In the genomic region with DNA sequence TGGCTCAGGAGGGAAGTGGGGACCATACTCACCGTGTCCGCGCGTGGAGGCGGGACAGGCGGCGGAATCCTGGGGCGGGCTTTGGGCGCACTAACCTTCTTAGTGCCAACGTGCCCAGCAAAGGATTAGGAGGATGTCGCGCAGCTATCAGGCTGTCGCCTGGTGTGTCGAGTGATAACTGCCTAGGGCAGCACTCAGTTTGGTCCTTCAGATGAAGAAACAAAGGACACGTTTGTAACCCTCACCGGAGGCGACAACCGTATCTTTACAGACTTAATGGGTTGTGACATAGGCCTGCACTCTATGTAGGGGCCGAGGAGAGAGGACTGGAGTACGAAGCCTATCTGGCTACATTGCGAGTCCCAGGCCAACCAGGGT, we compare ENCODE assay signal across 8 mouse cellular contexts. TPM values are rescaled to one million over a fixed set of nuclear protein-coding genes. Genes with fewer than 3 reads are reported as not detected.
DNase-seq lines count a peak whose midpoint lies in the region; ATAC-seq and TF ChIP-seq lines count a peak whose summit lies in the region.

No protein-coding gene starts in this region.

- no peaks in the 10 kb centered on the region for H3K4me1 ChIP-seq in kidney, adult 2 months (ENCODE audit: control insufficient read depth, insufficient read depth, low read length)
- peaks cover 35% of the 10 kb centered on the region for H3K4me1 ChIP-seq in bone marrow macrophage, adult 2 months (ENCODE audit: control insufficient read depth, insufficient read depth, low read length)
- peaks cover 14% of the 10 kb centered on the region; the same call in 1 of the 2 replicates for H3K4me1 ChIP-seq in hindbrain, embryonic 13.5 days (replicated peaks)
- H3K4me1 ChIP-seq in midbrain, embryonic 11.5 days (ENCODE audit: control insufficient read depth, insufficient read depth, low read length): no peaks in the 10 kb centered on the region

- ATAC-seq in hindbrain, embryonic 13.5 days (ENCODE audit: low FRiP score): peak; percentile 79; the same call in 1 of the 2 replicates
- peak; percentile 65 for ATAC-seq in midbrain, embryonic 11.5 days (ENCODE audit: low FRiP score)

- 4% methylated on average over 21 of the region's 21 CpGs for WGBS in kidney, adult 2 months
- WGBS in hindbrain, embryonic 13.5 days: 4% methylated on average over 21 of the region's 21 CpGs
- 3% methylated on average over 21 of the region's 21 CpGs for WGBS in midbrain, embryonic 11.5 days

- peak overlapping the region; percentile 75 for H3K9ac ChIP-seq in hindbrain, embryonic 13.5 days
- H3K9ac ChIP-seq in midbrain, embryonic 11.5 days (ENCODE audit: low read length): peak overlapping the region; percentile 70

- H3K9me3 ChIP-seq in hindbrain, embryonic 13.5 days: no peaks in the 10 kb centered on the region
- H3K9me3 ChIP-seq in midbrain, embryonic 11.5 days (ENCODE audit: control insufficient read depth, low read length): no peaks in the 10 kb centered on the region

- no peak for TF ChIP-seq CTCF in kidney, adult 2 months (conservative IDR thresholded peaks at IDR 0.05; ENCODE audit: insufficient read depth, insufficient read length, low read depth, low read length)
- no peak for TF ChIP-seq CTCF in bone marrow macrophage, adult 2 months (IDR thresholded peaks at IDR 0.05; ENCODE audit: low read depth, low read length)

- DNase-seq in kidney, adult 2 months: no peak
- no peak for DNase-seq in kidney, adult 9 months
- no peak for DNase-seq in midbrain, embryonic 11.5 days (ENCODE audit: low spot score, missing footprints)
- DNase-seq in layer of hippocampus, adult 9-11 months: no peak
- DNase-seq in spleen, adult 18-20 months: no peak
- DNase-seq in embryo, embryonic 10.5 days (ENCODE audit: low spot score): no peak

- TF ChIP-seq POLR2A in kidney, adult 2 months (IDR thresholded peaks at IDR 0.05; ENCODE audit: low read depth, low read length): no peak
- no peak for TF ChIP-seq POLR2A in bone marrow macrophage, adult 2 months (IDR thresholded peaks at IDR 0.05; ENCODE audit: borderline replicate concordance, low read depth, low read length)

- no peaks in the 10 kb centered on the region for H3K36me3 ChIP-seq in kidney, adult 2 months (ENCODE audit: control insufficient read depth, insufficient read depth, low read length)
- H3K36me3 ChIP-seq in hindbrain, embryonic 13.5 days: no peaks in the 10 kb centered on the region
- no peaks in the 10 kb centered on the region for H3K36me3 ChIP-seq in midbrain, embryonic 11.5 days (ENCODE audit: control insufficient read depth, insufficient read depth, low read length)

- H3K27ac ChIP-seq in kidney, adult 2 months (ENCODE audit: insufficient read depth, low read depth, low read length): no peak overlapping the region
- no peak overlapping the region for H3K27ac ChIP-seq in bone marrow macrophage, adult 2 months (ENCODE audit: insufficient read depth, low read depth, low read length)
- H3K27ac ChIP-seq in hindbrain, embryonic 13.5 days: 0 out of 2 replicates have a peak overlapping the region, but pooled peaks have one; percentile 30
- no peak overlapping the region for H3K27ac ChIP-seq in midbrain, embryonic 11.5 days (ENCODE audit: low read depth, low read length)

- no peaks in the 10 kb centered on the region for H3K27me3 ChIP-seq in kidney, adult 2 months (replicated peaks; ENCODE audit: control insufficient read depth, insufficient read depth, low read length)
- no peaks in the 10 kb centered on the region for H3K27me3 ChIP-seq in hindbrain, embryonic 13.5 days
- H3K27me3 ChIP-seq in midbrain, embryonic 11.5 days (ENCODE audit: control insufficient read depth, insufficient read depth, low read length): no peaks in the 10 kb centered on the region

- peak overlapping the region; percentile 68 for H3K4me2 ChIP-seq in hindbrain, embryonic 13.5 days
- peak overlapping the region; percentile 70 for H3K4me2 ChIP-seq in midbrain, embryonic 11.5 days

- peak overlapping the region; percentile 84 for H3K4me3 ChIP-seq in kidney, adult 2 months (ENCODE audit: insufficient read depth, low read depth, low read length)
- peak overlapping the region; percentile 96 for H3K4me3 ChIP-seq in bone marrow macrophage, adult 2 months (ENCODE audit: insufficient read depth, low read length)
- H3K4me3 ChIP-seq in hindbrain, embryonic 13.5 days: peak overlapping the region; percentile 69
- H3K4me3 ChIP-seq in midbrain, embryonic 11.5 days (ENCODE audit: low read depth, low read length): peak overlapping the region; percentile 74

RNA-seq across cellular contexts. Expression of a gene that starts 0.4 kb away (rescaled TPM):
- polyA plus RNA-seq in kidney, adult 2 months (2012; rRNA removed): 5.6 and 5.9 TPM in 2 replicates
- 2.5 and 5.8 TPM in 2 replicates for polyA plus RNA-seq in bone marrow macrophage, adult 2 months (2012; ENCODE audit: insufficient read depth, insufficient read length, missing spikeins)
- polyA plus RNA-seq in hindbrain, embryonic 13.5 days (2015; fragmentation: Nextera tagmentation; extraction: Ambion mirVana): 14.7 and 16.0 TPM in 2 replicates
- polyA plus RNA-seq in midbrain, embryonic 11.5 days (2014; fragmentation: Nextera tagmentation; extraction: Ambion mirVana): 3.0 and 4.7 TPM in 2 replicates

RNA-seq across cellular contexts. Expression of a gene that starts 7.8 kb away (rescaled TPM):
- polyA plus RNA-seq in kidney, adult 2 months (2012; rRNA removed): 14.8 and 65.1 TPM in 2 replicates
- 1,130 and 1,142 TPM in 2 replicates for polyA plus RNA-seq in bone marrow macrophage, adult 2 months (2012; ENCODE audit: insufficient read depth, insufficient read length, missing spikeins)
- 3.9 TPM in 2 replicates for polyA plus RNA-seq in hindbrain, embryonic 13.5 days (2015; fragmentation: Nextera tagmentation; extraction: Ambion mirVana)
- polyA plus RNA-seq in midbrain, embryonic 11.5 days (2014; fragmentation: Nextera tagmentation; extraction: Ambion mirVana): 4.3 and 4.7 TPM in 2 replicates

RNA-seq across cellular contexts. Expression of a gene that starts 25.9 kb away (rescaled TPM):
- 262 and 323 TPM in 2 replicates for polyA plus RNA-seq in kidney, adult 2 months (2012; rRNA removed)
- 1,334 and 1,359 TPM in 2 replicates for polyA plus RNA-seq in bone marrow macrophage, adult 2 months (2012; ENCODE audit: insufficient read depth, insufficient read length, missing spikeins)
- polyA plus RNA-seq in hindbrain, embryonic 13.5 days (2015; fragmentation: Nextera tagmentation; extraction: Ambion mirVana): 371 and 393 TPM in 2 replicates
- 308 and 312 TPM in 2 replicates for polyA plus RNA-seq in midbrain, embryonic 11.5 days (2014; fragmentation: Nextera tagmentation; extraction: Ambion mirVana)

RNA-seq across cellular contexts. Expression of a gene that starts 42.1 kb away (rescaled TPM):
- polyA plus RNA-seq in kidney, adult 2 months (2012; rRNA removed): 0.69 and 1.0 TPM in 2 replicates
- 0.71 and 2.7 TPM in 2 replicates for polyA plus RNA-seq in bone marrow macrophage, adult 2 months (2012; ENCODE audit: insufficient read depth, insufficient read length, missing spikeins)
- 0.49 and 1.1 TPM in 2 replicates for polyA plus RNA-seq in hindbrain, embryonic 13.5 days (2015; fragmentation: Nextera tagmentation; extraction: Ambion mirVana)
- polyA plus RNA-seq in midbrain, embryonic 11.5 days (2014; fragmentation: Nextera tagmentation; extraction: Ambion mirVana): 0.89 and 0.98 TPM in 2 replicates

RNA-seq across cellular contexts. Expression of a gene that starts 49.1 kb away (rescaled TPM):
- polyA plus RNA-seq in kidney, adult 2 months (2012; rRNA removed): 0.52 and 0.81 TPM in 2 replicates
- polyA plus RNA-seq in bone marrow macrophage, adult 2 months (2012; ENCODE audit: insufficient read depth, insufficient read length, missing spikeins): not detected in 2 replicates
- not detected in 2 replicates for polyA plus RNA-seq in hindbrain, embryonic 13.5 days (2015; fragmentation: Nextera tagmentation; extraction: Ambion mirVana)
- polyA plus RNA-seq in midbrain, embryonic 11.5 days (2014; fragmentation: Nextera tagmentation; extraction: Ambion mirVana): not detected in 2 replicates

Comparison
In these comparisons a context has a peak if more than half of its experiments do, and no peak if none do; other contexts are left out.
1. RNA of a gene that starts 7.8 kb away (polyA plus RNA-seq): 1,130 to 1,142 TPM in bone marrow macrophage, adult 2 months; 14.8 to 65.1 TPM in kidney, adult 2 months, 4.3 to 4.7 TPM in midbrain, embryonic 11.5 days and 3.9 TPM in hindbrain, embryonic 13.5 days; every median in the first group is over 10 times any median in the second.
2. Peak in every context shown above with its lines, with median percentiles within 50 percentile points of each other: H3K4me3 ChIP-seq.